8 mouse cellular contexts compared by ENCODE assay signal in the genomic region with DNA sequence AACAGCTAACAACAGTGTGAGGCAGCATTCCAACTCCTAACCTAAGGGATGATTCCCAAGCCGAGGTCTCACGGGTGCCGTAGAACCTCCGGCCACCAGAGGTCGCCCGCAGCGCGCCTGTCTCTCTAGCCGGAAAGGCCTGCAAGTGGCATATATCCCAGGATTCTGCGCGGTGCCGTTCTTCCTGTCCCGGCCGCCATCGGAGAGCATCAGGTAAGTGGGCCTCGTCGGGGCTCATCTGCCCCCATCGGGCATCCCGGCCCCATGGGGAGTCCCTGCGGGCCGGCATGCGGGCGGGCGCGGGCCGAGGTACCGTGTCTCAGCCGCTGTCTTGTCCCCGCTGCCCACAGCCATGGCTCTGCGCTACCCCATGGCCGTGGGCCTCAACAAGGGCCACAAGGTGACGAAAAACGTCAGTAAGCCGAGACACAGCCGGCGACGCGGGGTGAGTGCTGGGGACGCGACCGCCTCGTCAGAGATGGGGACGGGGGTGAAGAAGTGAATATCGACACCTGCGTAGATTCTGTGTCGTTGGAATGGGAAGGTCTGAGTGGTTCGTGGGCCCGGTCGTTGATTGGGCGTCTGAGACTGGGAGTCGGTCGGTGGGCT. TPM values are rescaled to one million over a fixed set of nuclear protein-coding genes. Genes with fewer than 3 reads are reported as not detected.
A peak's percentile ranks its signal among the peaks of the same experiment; 100 is the strongest.
DNase-seq lines count a peak whose midpoint lies in the region; ATAC-seq lines count a peak whose summit lies in the region.

TSS of gene Rpl36 (plus strand) at position 181 of the 609 bp plus-strand sequence.

- peak; percentile 54 for ATAC-seq in common myeloid progenitor, adult 5-6 weeks (replicated peaks; ENCODE audit: low read depth, poor library complexity, severe bottlenecking)

- peaks cover 43% of the 10 kb centered on the region for H3K36me3 ChIP-seq in megakaryocyte, embryonic 14.5 days (replicated peaks; ENCODE audit: low read length)

- H3K4me3 ChIP-seq in megakaryocyte, embryonic 14.5 days (replicated peaks), result peak within 1 kb of the TSS; percentile 99

- DNase-seq in ZHBTc4 (ENCODE audit: low read depth, low spot score), result peak; percentile 96
- DNase-seq in gastrocnemius, adult 8-10 months (ENCODE audit: low spot score in 2 of 2), result peak; percentile 89 to 93
- peak; percentile 57 for DNase-seq in hindlimb bud, embryonic 11.5 days (ENCODE audit: extremely low spot score, low read depth, low spot score)
- DNase-seq in left cerebral cortex, adult 8-10 months (ENCODE audit: low spot score in 2 of 2), result peak; percentile 92 to 95
- peak; percentile 97 to 98 for DNase-seq in right cerebral cortex, postnatal 10 days (ENCODE audit: low spot score in 2 of 2)
- peak; percentile 96 for DNase-seq in urinary bladder, postnatal 25 days (ENCODE audit: low spot score)

- no peaks in the 10 kb centered on the region for H3K9me3 ChIP-seq in megakaryocyte, embryonic 14.5 days

- H3K4me1 ChIP-seq in megakaryocyte, embryonic 14.5 days, result peaks cover 81% of the 10 kb centered on the region

- no peaks in the 10 kb centered on the region for H3K27me3 ChIP-seq in megakaryocyte, embryonic 14.5 days (replicated peaks)

RNA-seq across cellular contexts. Expression of gene Rpl36, which starts in this region (rescaled TPM):
- 2,418 and 2,940 TPM in 2 replicates for total RNA-seq in common myeloid progenitor, adult 5-6 weeks (2017)
- total RNA-seq in gastrocnemius, adult 8-10 months (2022), result 100 to 1,000 TPM; 576 to 726 (median 610) TPM
- 100 to 1,000 TPM; 351 to 461 (median 392) TPM for total RNA-seq in left cerebral cortex, adult 8-10 months (2022)
- polyA plus RNA-seq in megakaryocyte, embryonic 14.5 days (2012; ENCODE audit: insufficient read depth, low replicate concordance), result 9,023 and 9,040 TPM in 2 replicates

Comparison
In these comparisons a context has a peak if more than half of its experiments do, and no peak if none do; other contexts are left out.
1. Peak in every context shown above with its lines: DNase-seq, ATAC-seq and H3K4me3 ChIP-seq.